Mouse (Mus musculus): ENCODE results near the gene Pdzrn3. TPM values are rescaled to one million over a fixed set of nuclear protein-coding genes. Genes with fewer than 3 reads are reported as not detected.

The Pdzrn3 gene
- total RNA-seq, 1 experiment = 3.8 TPM

DNA sequence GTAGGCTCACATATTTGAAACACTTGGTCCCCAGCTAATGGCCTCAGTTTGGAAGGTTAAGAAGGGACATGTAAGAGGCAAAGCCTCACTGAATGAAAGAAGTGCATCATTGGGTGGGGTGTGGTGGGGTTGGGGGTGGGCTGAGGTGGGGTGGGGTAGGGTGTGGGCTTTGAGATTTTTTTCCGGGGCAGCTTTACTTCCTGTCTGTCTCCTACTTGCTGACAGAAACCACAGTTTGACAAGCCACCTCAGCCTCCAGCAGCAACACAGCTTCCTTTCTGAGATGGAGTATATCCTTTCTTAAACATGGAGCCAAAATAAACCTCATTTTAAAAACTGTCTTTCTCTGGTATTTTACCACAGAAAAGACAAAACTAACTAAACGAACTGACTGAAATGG is 87.5 kb downstream of the Pdzrn3 start:
- no peak for DNase-seq (ENCODE audit: low read depth, low spot score)
- H3K27ac ChIP-seq (ENCODE audit: insufficient read depth, low read depth, low read length, poor library complexity, severe bottlenecking) = no peak overlapping the region
- no peak overlapping the region for H3K4me3 ChIP-seq (ENCODE audit: insufficient read depth in 1 of 2, low read depth in 1 of 2, low read length in 2 of 2, poor library complexity in 1 of 2, severe bottlenecking in 1 of 2)
- TF ChIP-seq CHD2 (IDR thresholded peaks at IDR 0.05; ENCODE audit: low read depth, low read length) = no peak
- no peak for TF ChIP-seq HCFC1 (IDR thresholded peaks at IDR 0.05; ENCODE audit: borderline replicate concordance, insufficient read depth, low read length)
- TF ChIP-seq ZNF384 (IDR thresholded peaks at IDR 0.05; ENCODE audit: low read depth, low read length) = no peak
- TF ChIP-seq MAFK (IDR thresholded peaks at IDR 0.05; ENCODE audit: insufficient read depth, low read depth, low read length) = no peak
- TF ChIP-seq ZC3H11A (IDR thresholded peaks at IDR 0.05; ENCODE audit: borderline replicate concordance, low read depth, low read length) = no peak
- H3K4me1 ChIP-seq (ENCODE audit: control insufficient read depth in 2 of 2, insufficient read depth in 2 of 2, low read length in 2 of 2, poor library complexity in 1 of 2) = no peaks in the 10 kb centered on the region
- in situ Hi-C loops (cut with MboI; ENCODE audit: low sequenced_read_pairs in 2 of 2, unreplicated experiment in 2 of 2) = no loop called here
- no peaks in the 10 kb centered on the region for H3K36me3 ChIP-seq (ENCODE audit: control insufficient read depth, insufficient read depth, low read length, poor library complexity, severe bottlenecking)
- H3K9me3 ChIP-seq (ENCODE audit: control insufficient read depth, insufficient read depth, low read depth, low read length) = no peaks in the 10 kb centered on the region
- H3K9ac ChIP-seq (ENCODE audit: insufficient read depth, low read depth, low read length, poor library complexity, severe bottlenecking) = no peak overlapping the region

DNA sequence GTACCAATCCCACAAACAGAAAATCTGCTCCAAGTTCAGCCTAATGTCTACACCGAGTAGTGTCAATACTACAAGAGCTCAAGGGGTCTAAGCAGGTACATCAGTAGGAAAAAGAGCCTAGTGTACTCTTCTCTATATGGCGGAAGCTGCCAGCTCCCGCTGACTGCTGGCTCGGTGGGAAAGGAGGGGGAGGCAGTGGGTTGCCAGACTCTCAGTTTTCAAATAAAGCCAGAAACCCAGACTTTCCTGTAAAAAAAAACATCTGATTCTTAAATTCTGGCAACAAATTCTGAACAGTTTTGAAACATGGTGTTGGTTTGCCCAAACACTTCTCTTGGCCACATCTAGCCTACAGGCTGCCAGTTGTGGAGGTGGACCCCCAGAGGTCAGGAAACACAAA is 88.3 kb downstream of the Pdzrn3 start:
- H3K27ac ChIP-seq (ENCODE audit: insufficient read depth, low read depth, low read length, poor library complexity, severe bottlenecking) = no peak overlapping the region
- no peaks in the 10 kb centered on the region for H3K36me3 ChIP-seq (ENCODE audit: control insufficient read depth, insufficient read depth, low read length, poor library complexity, severe bottlenecking)
- DNase-seq (ENCODE audit: low read depth, low spot score) = no peak
- H3K4me3 ChIP-seq (ENCODE audit: insufficient read depth in 1 of 2, low read depth in 1 of 2, low read length in 2 of 2, poor library complexity in 1 of 2, severe bottlenecking in 1 of 2) = no peak overlapping the region
- H3K4me1 ChIP-seq (ENCODE audit: control insufficient read depth in 2 of 2, insufficient read depth in 2 of 2, low read length in 2 of 2, poor library complexity in 1 of 2) = no peaks in the 10 kb centered on the region
- no peaks in the 10 kb centered on the region for H3K9me3 ChIP-seq (ENCODE audit: control insufficient read depth, insufficient read depth, low read depth, low read length)
- H3K9ac ChIP-seq (ENCODE audit: insufficient read depth, low read depth, low read length, poor library complexity, severe bottlenecking) = no peak overlapping the region
- in situ Hi-C loops (cut with MboI; ENCODE audit: low sequenced_read_pairs in 2 of 2, unreplicated experiment in 2 of 2) = no loop called here
- no peak for TF ChIP-seq HCFC1 (IDR thresholded peaks at IDR 0.05; ENCODE audit: borderline replicate concordance, insufficient read depth, low read length)
- no peak for TF ChIP-seq ZC3H11A (IDR thresholded peaks at IDR 0.05; ENCODE audit: borderline replicate concordance, low read depth, low read length)

DNA sequence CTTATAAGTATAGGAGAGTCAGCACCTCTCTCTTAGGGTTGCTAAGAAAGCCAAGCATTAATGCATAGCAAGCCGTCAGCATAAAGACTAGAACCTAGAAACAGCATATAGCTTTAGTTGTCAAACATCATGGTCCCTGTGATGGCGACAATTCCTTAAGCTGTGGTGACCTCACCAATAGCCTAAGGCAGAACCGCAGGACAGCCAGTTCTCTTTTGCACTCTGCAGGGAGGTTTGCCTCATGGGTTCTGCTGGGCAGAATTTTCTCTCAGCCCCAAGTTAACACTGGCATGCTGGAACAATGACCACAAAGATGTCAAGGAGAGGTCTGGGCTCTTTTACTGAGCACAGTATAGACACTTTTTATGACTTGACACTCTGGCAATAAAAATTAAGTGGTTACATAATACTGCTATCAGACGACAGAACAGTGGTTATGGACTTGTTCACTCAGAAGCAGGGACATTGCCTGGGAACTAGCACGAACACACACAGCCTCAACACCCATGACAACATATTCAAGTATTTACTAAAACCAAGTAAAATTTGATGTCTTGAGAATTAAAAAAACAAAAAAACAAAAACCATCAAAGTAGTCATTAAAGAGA is 90.0 kb downstream of the Pdzrn3 start:
- Histone ChIP-seq H3K36me3 (ENCODE audit: control insufficient read depth, insufficient read depth, low read length, poor library complexity, severe bottlenecking) (no peaks in the 10 kb centered on the region), H3K4me3 (ENCODE audit: insufficient read depth in 1 of 2, low read depth in 1 of 2, low read length in 2 of 2, poor library complexity in 1 of 2, severe bottlenecking in 1 of 2) (no peak overlapping the region), H3K27ac (ENCODE audit: insufficient read depth, low read depth, low read length, poor library complexity, severe bottlenecking) (no peak overlapping the region), H3K4me1 (ENCODE audit: control insufficient read depth in 2 of 2, insufficient read depth in 2 of 2, low read length in 2 of 2, poor library complexity in 1 of 2) (no peaks in the 10 kb centered on the region), H3K9ac (ENCODE audit: insufficient read depth, low read depth, low read length, poor library complexity, severe bottlenecking) (no peak overlapping the region), H3K9me3 (ENCODE audit: control insufficient read depth, insufficient read depth, low read depth, low read length) (no peaks in the 10 kb centered on the region)
- TF ChIP-seq ZNF384 (IDR thresholded peaks at IDR 0.05; ENCODE audit: low read depth, low read length) = no peak
- TF ChIP-seq HCFC1 (IDR thresholded peaks at IDR 0.05; ENCODE audit: borderline replicate concordance, insufficient read depth, low read length) = no peak
- no peak for TF ChIP-seq MAFK (IDR thresholded peaks at IDR 0.05; ENCODE audit: insufficient read depth, low read depth, low read length)
- no peak for TF ChIP-seq CHD2 (IDR thresholded peaks at IDR 0.05; ENCODE audit: low read depth, low read length)
- TF ChIP-seq ZC3H11A (IDR thresholded peaks at IDR 0.05; ENCODE audit: borderline replicate concordance, low read depth, low read length) = no peak
- in situ Hi-C loops (cut with MboI; ENCODE audit: low sequenced_read_pairs in 2 of 2, unreplicated experiment in 2 of 2) = no loop called here
- DNase-seq (ENCODE audit: low read depth, low spot score) = no peak

DNA sequence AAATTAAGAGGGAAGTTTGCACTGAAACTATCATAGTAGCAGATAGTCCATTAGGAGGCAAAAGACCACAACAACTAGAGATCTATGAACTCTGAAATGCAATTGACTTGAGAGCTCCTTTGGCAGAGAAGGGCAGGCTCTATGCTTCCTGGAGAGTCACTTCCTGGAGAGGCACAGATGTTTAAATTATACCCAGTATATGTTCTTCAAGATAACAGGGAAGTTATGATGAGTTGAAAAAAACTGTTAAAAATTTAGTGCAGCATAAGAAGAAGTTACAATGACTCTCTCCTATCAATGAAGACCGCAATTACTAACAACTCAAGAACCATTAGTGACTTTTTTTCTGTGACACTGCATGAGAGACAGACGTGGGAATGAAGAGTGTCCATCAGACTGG is 90.6 kb downstream of the Pdzrn3 start:
- Histone ChIP-seq H3K4me1 (ENCODE audit: control insufficient read depth in 2 of 2, insufficient read depth in 2 of 2, low read length in 2 of 2, poor library complexity in 1 of 2) (no peaks in the 10 kb centered on the region), H3K27ac (ENCODE audit: insufficient read depth, low read depth, low read length, poor library complexity, severe bottlenecking) (no peak overlapping the region), H3K9me3 (ENCODE audit: control insufficient read depth, insufficient read depth, low read depth, low read length) (no peaks in the 10 kb centered on the region), H3K4me3 (ENCODE audit: insufficient read depth in 1 of 2, low read depth in 1 of 2, low read length in 2 of 2, poor library complexity in 1 of 2, severe bottlenecking in 1 of 2) (no peak overlapping the region), H3K9ac (ENCODE audit: insufficient read depth, low read depth, low read length, poor library complexity, severe bottlenecking) (no peak overlapping the region), H3K36me3 (ENCODE audit: control insufficient read depth, insufficient read depth, low read length, poor library complexity, severe bottlenecking) (no peaks in the 10 kb centered on the region)
- in situ Hi-C loops (cut with MboI; ENCODE audit: low sequenced_read_pairs in 2 of 2, unreplicated experiment in 2 of 2) = no loop called here
- no peak for DNase-seq (ENCODE audit: low read depth, low spot score)
- no peak for TF ChIP-seq ZC3H11A (IDR thresholded peaks at IDR 0.05; ENCODE audit: borderline replicate concordance, low read depth, low read length)
- no peak for TF ChIP-seq ZNF384 (IDR thresholded peaks at IDR 0.05; ENCODE audit: low read depth, low read length)
- TF ChIP-seq CHD2 (IDR thresholded peaks at IDR 0.05; ENCODE audit: low read depth, low read length) = no peak
- TF ChIP-seq HCFC1 (IDR thresholded peaks at IDR 0.05; ENCODE audit: borderline replicate concordance, insufficient read depth, low read length) = no peak
- no peak for TF ChIP-seq MAFK (IDR thresholded peaks at IDR 0.05; ENCODE audit: insufficient read depth, low read depth, low read length)

Data from ES-E14 (cell line).